Mouse (Mus musculus): ENCODE measurements around the gene Pmfbp1. TPM values are rescaled to one million over a fixed set of nuclear protein-coding genes. Genes with fewer than 3 reads are reported as not detected.
"Not testable (repeated sequence)": the region's sequence is repeated elsewhere in the genome, so short reads cannot be mapped to it uniquely, and the experiment has no call there.

Gene Pmfbp1
- total RNA-seq (2012; rRNA removed) (0.04 TPM in 1 of 2 replicates, not detected in the other), total RNA-seq (2014; rRNA removed) (0.07 TPM in 1 of 2 replicates, not detected in the other), polyA plus RNA-seq (2012; ENCODE audit: insufficient read length, low read depth) (0.07 and 0.11 TPM in 2 replicates)

DNA sequence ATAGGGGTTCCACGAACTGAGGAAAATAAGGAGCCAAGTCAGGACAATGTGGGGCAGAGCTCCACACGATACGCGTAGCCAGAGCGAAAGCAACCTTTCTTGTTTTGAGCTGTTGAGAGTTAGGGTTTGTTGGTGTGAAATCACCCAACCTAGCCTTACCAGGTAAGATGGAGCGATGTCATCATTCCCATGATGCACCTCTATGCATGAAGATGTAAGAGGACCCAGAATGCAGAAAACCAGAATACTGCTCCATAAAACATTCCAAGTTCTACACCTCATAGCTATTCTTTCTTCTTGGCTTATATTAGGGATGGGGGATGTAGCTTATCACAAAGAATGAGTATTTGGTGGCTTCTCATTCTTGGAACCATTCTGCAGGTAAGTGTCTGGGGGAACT is at the start of gene Pmfbp1:
Pmfbp1 (plus strand) TSS at position 301 of the 400 bp plus-strand sequence.
- Histone ChIP-seq H3K9ac (ENCODE audit: insufficient read depth, low read depth) (no peak within 1 kb of the TSS), H3K9me3 (replicated peaks; ENCODE audit: low read length) (no peaks in the 10 kb centered on the region), H3K4me2 (ENCODE audit: insufficient read depth, low read depth, poor library complexity, severe bottlenecking) (no peak within 1 kb of the TSS), H3K4me1 (ENCODE audit: control insufficient read depth in 1 of 2, insufficient read depth in 2 of 2) (peaks cover 2 to 7% of the 10 kb centered on the region in 2 experiments; a peak in 3 of 4 replicates), H3K36me3 (replicated peaks in 1 of 2; ENCODE audit: control insufficient read depth in 1 of 2, insufficient read depth in 1 of 2, low read length in 1 of 2) (no peaks in the 10 kb centered on the region), H3K4me3 (replicated peaks in 1 of 3; ENCODE audit: low read depth in 2 of 3, low read length in 2 of 3, poor library complexity in 1 of 3) (no peak within 1 kb of the TSS), H3K79me2 (replicated peaks; ENCODE audit: control insufficient read depth, extremely low read depth, insufficient read depth, poor library complexity, severe bottlenecking) (no peaks in the 10 kb centered on the region), H3K27ac (ENCODE audit: insufficient read depth, low read depth) (no peak within 1 kb of the TSS), H3K27me3 (replicated peaks) (no peaks in the 10 kb centered on the region)
- no peak for DNase-seq (ENCODE audit: extremely low read depth)
- dilution Hi-C loops (cut with MboI; ENCODE audit: extremely low pct_ligation_motif_present, extremely low pct_unique_long_range_greater_than_20kb, low sequenced_read_pairs) (no loop called here), in situ Hi-C loops (cut with MboI; ENCODE audit: low pct_ligation_motif_present, low pct_unique_long_range_greater_than_20kb, low sequenced_read_pairs) (no loop called here)
- no peak for TF ChIP-seq USF1 (IDR thresholded peaks at IDR 0.05; ENCODE audit: low read depth, low read length)
- no peak for TF ChIP-seq GABPA (IDR thresholded peaks at IDR 0.05; ENCODE audit: insufficient replicate concordance, low read depth, low read length)
- TF ChIP-seq MXI1 (IDR thresholded peaks at IDR 0.05; ENCODE audit: low read depth, low read length), result no peak
- TF ChIP-seq NELFE (IDR thresholded peaks at IDR 0.05; ENCODE audit: low read depth, low read length), result no peak
- no peak for TF ChIP-seq JUN (IDR thresholded peaks at IDR 0.05; ENCODE audit: insufficient read depth, low read depth, low read length)
- TF ChIP-seq RAD21 (IDR thresholded peaks at IDR 0.05; ENCODE audit: low read depth, low read length), result no peak
- TF ChIP-seq ETS1 (conservative IDR thresholded peaks at IDR 0.05; ENCODE audit: low read depth, low read length), result no peak
- no peak for TF ChIP-seq SMC3 (IDR thresholded peaks at IDR 0.05; ENCODE audit: low read depth, low read length)
- TF ChIP-seq ZNF384 (IDR thresholded peaks at IDR 0.05; ENCODE audit: low read depth, low read length), result no peak
- TF ChIP-seq SIN3A (IDR thresholded peaks at IDR 0.05; ENCODE audit: low read length), result no peak
- no peak for TF ChIP-seq ZKSCAN1 (IDR thresholded peaks at IDR 0.05; ENCODE audit: borderline replicate concordance, low read depth, low read length)
- no peak for TF ChIP-seq USF2 (conservative IDR thresholded peaks at IDR 0.05; ENCODE audit: low read depth, low read length)
- no peak for TF ChIP-seq IRF4 (IDR thresholded peaks at IDR 0.05; ENCODE audit: low read depth, low read length)
- no peak for TF ChIP-seq BHLHE40 (IDR thresholded peaks at IDR 0.05; ENCODE audit: low read depth, low read length)
- no peak for TF ChIP-seq PAX5 (IDR thresholded peaks at IDR 0.05; ENCODE audit: low read length)
- no peak for TF ChIP-seq CHD2 (IDR thresholded peaks at IDR 0.05; ENCODE audit: low read length)
- no peak for TF ChIP-seq EP300 (IDR thresholded peaks at IDR 0.05; ENCODE audit: low read length)
- no peak for TF ChIP-seq MYC (IDR thresholded peaks at IDR 0.05; ENCODE audit: low read depth, low read length)
- TF ChIP-seq MAX (IDR thresholded peaks at IDR 0.05; ENCODE audit: low read length), result no peak

DNA sequence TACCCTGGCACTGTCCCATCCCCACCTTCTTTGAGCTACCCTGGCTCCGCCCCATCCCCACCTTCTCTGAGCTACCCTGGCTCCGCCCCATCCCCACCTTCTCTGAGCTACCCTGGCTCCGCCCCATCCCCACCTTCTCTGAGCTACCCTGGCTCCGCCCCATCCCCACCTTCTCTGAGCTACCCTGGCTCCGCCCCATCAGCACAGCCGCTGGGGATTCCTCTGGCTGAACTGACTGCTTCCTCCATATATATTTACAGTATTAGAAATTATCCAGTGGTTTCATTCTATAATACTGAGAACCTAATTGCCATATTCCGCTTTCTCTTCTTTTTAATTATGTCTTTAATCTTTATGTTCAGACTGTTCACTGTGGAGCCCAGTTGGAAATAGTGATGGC is 46.9 kb upstream of the Pmfbp1 start:
- H3K4me2 ChIP-seq (ENCODE audit: insufficient read depth, low read depth, poor library complexity, severe bottlenecking); dilution Hi-C loops (cut with MboI; ENCODE audit: extremely low pct_ligation_motif_present, extremely low pct_unique_long_range_greater_than_20kb, low sequenced_read_pairs); H3K9ac ChIP-seq (ENCODE audit: insufficient read depth, low read depth); H3K27me3 ChIP-seq (replicated peaks); H3K9me3 ChIP-seq (replicated peaks; ENCODE audit: low read length); H3K4me3 ChIP-seq (replicated peaks in 1 of 3; ENCODE audit: low read depth in 2 of 3, low read length in 2 of 3, poor library complexity in 1 of 3); H3K36me3 ChIP-seq (replicated peaks in 1 of 2; ENCODE audit: control insufficient read depth in 1 of 2, insufficient read depth in 1 of 2, low read length in 1 of 2); in situ Hi-C loops (cut with MboI; ENCODE audit: low pct_ligation_motif_present, low pct_unique_long_range_greater_than_20kb, low sequenced_read_pairs); H3K79me2 ChIP-seq (replicated peaks; ENCODE audit: control insufficient read depth, extremely low read depth, insufficient read depth, poor library complexity, severe bottlenecking); H3K27ac ChIP-seq (ENCODE audit: insufficient read depth, low read depth); H3K4me1 ChIP-seq (ENCODE audit: control insufficient read depth in 1 of 2, insufficient read depth in 2 of 2): not testable (repeated sequence)
- DNase-seq (ENCODE audit: extremely low read depth), result peak; percentile 37
